Mouse (Mus musculus): ENCODE data around the gene Ap5z1. TPM values are rescaled to one million over a fixed set of nuclear protein-coding genes. Genes with fewer than 3 reads are reported as not detected.

Gene Ap5z1
- polyA plus RNA-seq, 1 experiment from 2014 or later = 14.4 TPM

Other genes starting within 250 kb of the Ap5z1 start
- gene Foxk1, start 62.4 kb upstream of the Ap5z1 start, polyA plus RNA-seq (2016; fragmentation: Nextera tagmentation; extraction: Ambion mirVana) = 7.6 and 9.6 TPM in 2 replicates
- 0.29 TPM in 2 replicates for gene Papolb, start 66.1 kb downstream of the Ap5z1 start, polyA plus RNA-seq (2016; fragmentation: Nextera tagmentation; extraction: Ambion mirVana)
- gene Radil, start 87.2 kb downstream of the Ap5z1 start, polyA plus RNA-seq (2016; fragmentation: Nextera tagmentation; extraction: Ambion mirVana) = 5.2 and 8.3 TPM in 2 replicates
- gene Mmd2, start 144.9 kb downstream of the Ap5z1 start, polyA plus RNA-seq (2016; fragmentation: Nextera tagmentation; extraction: Ambion mirVana) = 10.4 and 11.4 TPM in 2 replicates
- 65.1 and 67.6 TPM in 2 replicates for gene Wipi2, start 163.8 kb downstream of the Ap5z1 start, polyA plus RNA-seq (2016; fragmentation: Nextera tagmentation; extraction: Ambion mirVana)
- 49.3 and 50.3 TPM in 2 replicates for gene Slc29a4, start 228.6 kb downstream of the Ap5z1 start, polyA plus RNA-seq (2016; fragmentation: Nextera tagmentation; extraction: Ambion mirVana)